Mouse (Mus musculus) heart, embryonic 13.5 days (tissue): ENCODE measurements around the gene Vmn1r71. TPM values are rescaled to one million over a fixed set of nuclear protein-coding genes. Genes with fewer than 3 reads are reported as not detected.
"Not testable (repeated sequence)": the region's sequence is repeated elsewhere in the genome, so short reads cannot be mapped to it uniquely, and the experiment has no call there.

ENCODE experiments used
- ATAC-seq: fragments of 200-750 bp; cut with Nextera tagmentation; 2 replicates; pipeline ENCODE4 v1.8.0; 2017; ENCODE audit warnings: moderate TSS enrichment; ENCODE audit not compliant: insufficient number of reproducible peaks, low FRiP score, low TSS enrichment; ENCODE audit errors: extremely low read depth
- H3K27ac ChIP-seq: fragments of 300-500 bp; sonication (generic); replicated peaks from 2 replicates; pipeline ENCODE4 v1.5.1; 2015; ENCODE audit warnings: moderate library complexity, mild to moderate bottlenecking, inconsistent platforms
- H3K27me3 ChIP-seq: fragments of 300-500 bp; sonication (generic); replicated peaks from 2 replicates; pipeline ENCODE4 v1.6.1; 2015; ENCODE audit warnings: mild to moderate bottlenecking, inconsistent platforms
- H3K36me3 ChIP-seq: fragments of 300-500 bp; sonication (generic); 2 replicates; pipeline ENCODE4 v1.6.1; 2015; ENCODE audit warnings: mild to moderate bottlenecking, inconsistent platforms
- H3K4me1 ChIP-seq: fragments of 300-500 bp; sonication (generic); 2 replicates; pipeline ENCODE4 v1.6.1; 2015; ENCODE audit warnings: inconsistent platforms
- H3K4me2 ChIP-seq: fragments of 300-500 bp; sonication (generic); 2 replicates; pipeline ENCODE4 v1.6.1; 2015; ENCODE audit warnings: inconsistent platforms, mild to moderate bottlenecking, moderate library complexity
- H3K4me3 ChIP-seq: fragments of 300-500 bp; sonication (generic); 2 replicates; pipeline ENCODE4 v1.5.1; 2015; ENCODE audit warnings: moderate library complexity, mild to moderate bottlenecking, inconsistent platforms
- H3K9ac ChIP-seq: fragments of 300-500 bp; sonication (generic); 2 replicates; pipeline ENCODE4 v1.6.1; 2015; ENCODE audit warnings: inconsistent platforms, mild to moderate bottlenecking, moderate library complexity
- H3K9me3 ChIP-seq: fragments of 300-500 bp; sonication (generic); 2 replicates; pipeline ENCODE4 v1.6.1; 2016; ENCODE audit warnings: inconsistent platforms
- polyA plus RNA-seq: library from polyadenylated mRNA; unstranded; fragments of >200 nt; fragmentation: Nextera tagmentation; extraction: Ambion mirVana; gene quantifications from 2 replicates; pipeline ENCODE4 v1.2.1, GENCODE M21; 2015

Vmn1r71 gene
- polyA plus RNA-seq = not detected in 2 replicates

DNA sequence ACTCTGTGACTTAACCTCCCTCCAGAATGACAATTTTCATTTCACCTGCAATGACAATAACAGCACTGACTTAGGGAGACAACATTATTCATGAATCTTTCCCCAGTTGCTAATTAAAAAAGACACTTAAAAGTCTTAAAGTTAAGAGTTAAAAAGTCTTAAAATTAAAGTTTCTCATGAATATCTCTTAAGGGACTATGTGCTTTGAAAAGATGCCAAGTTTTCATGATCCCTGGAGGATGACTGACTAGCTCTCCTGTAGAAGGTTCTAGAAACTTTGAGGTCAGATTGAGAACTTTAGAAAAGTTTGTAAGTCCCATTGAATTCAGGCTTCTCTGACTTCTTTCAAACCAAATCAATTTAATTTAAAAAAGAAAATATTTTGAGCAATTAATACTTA lies at the start of gene Vmn1r71:
Gene Vmn1r71, minus strand, starts transcription at position 101 of the 400 bp plus-strand sequence.
- no peak within 1 kb of the TSS for H3K9ac ChIP-seq
- peaks cover 30% of the 10 kb centered on the region for H3K9me3 ChIP-seq
- no peak within 1 kb of the TSS for H3K4me2 ChIP-seq
- no peaks in the 10 kb centered on the region for H3K27me3 ChIP-seq
- no peak within 1 kb of the TSS for H3K4me3 ChIP-seq
- H3K36me3 ChIP-seq = no peaks in the 10 kb centered on the region
- no peak for ATAC-seq
- H3K4me1 ChIP-seq = no peaks in the 10 kb centered on the region
- H3K27ac ChIP-seq = no peak within 1 kb of the TSS

DNA sequence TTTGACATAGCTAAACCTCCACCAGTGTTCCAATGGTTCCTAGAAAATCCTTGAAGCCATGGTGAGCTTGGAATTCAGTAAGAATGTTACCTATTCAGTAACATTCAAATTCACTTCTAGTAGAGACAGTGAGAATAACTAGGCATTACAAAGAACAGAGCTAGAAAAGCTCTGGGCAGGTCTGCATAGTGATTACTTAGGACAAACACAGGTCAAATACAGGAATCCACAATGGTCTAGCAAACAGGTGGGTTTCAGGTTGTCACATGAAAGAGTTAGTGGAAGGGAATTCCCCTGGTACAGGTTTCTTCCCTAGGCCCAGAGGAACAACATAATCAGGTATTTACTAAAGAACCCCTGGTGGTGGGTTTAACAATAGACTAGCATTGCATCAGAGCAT lies 3.4 kb upstream of the Vmn1r71 start:
- not testable (repeated sequence) for H3K27me3 ChIP-seq, H3K9ac ChIP-seq, H3K4me2 ChIP-seq, H3K27ac ChIP-seq, H3K4me3 ChIP-seq, H3K36me3 ChIP-seq, ATAC-seq, H3K4me1 ChIP-seq
- H3K9me3 ChIP-seq = peaks cover 23% of the 10 kb centered on the region

Other genes starting within 250 kb of the Vmn1r71 start
- not detected in 2 replicates for gene Vmn1r68, start 195.9 kb downstream of the Vmn1r71 start, polyA plus RNA-seq
- gene Vmn1r69, start 140.7 kb downstream of the Vmn1r71 start, polyA plus RNA-seq = not detected in 2 replicates
- gene Vmn1r70, start 122.8 kb downstream of the Vmn1r71 start, polyA plus RNA-seq = not detected in 2 replicates
- not detected in 2 replicates for gene Nlrp4b, start 66.6 kb downstream of the Vmn1r71 start, polyA plus RNA-seq
- gene Zscan4b, start 150.7 kb upstream of the Vmn1r71 start, polyA plus RNA-seq = not detected in 2 replicates